Mouse (Mus musculus): ENCODE measurements around the gene Trabd2b.

Trabd2b gene

DNA sequence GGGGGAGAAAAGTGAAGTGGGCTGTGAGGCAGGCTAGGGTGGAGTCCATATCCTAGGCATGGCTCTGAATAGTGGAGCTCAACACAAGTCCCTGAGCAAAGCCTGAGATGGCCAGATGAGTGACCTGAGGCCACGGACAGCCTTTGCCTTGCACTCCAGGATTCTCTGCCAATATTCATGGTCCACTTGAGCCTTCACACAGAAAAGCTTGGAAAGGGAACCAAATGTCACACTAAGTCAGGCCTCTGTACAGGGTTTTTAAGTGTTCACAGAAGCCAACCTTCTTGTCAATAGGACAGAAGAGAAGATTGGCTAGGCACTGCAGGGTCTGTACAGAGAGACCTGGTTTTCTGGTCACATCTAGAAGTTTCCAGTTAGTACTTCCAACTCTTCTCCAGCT lies 134.7 kb downstream of the Trabd2b start:
- no peak for DNase-seq (ENCODE audit: low read depth, low spot score)

DNA sequence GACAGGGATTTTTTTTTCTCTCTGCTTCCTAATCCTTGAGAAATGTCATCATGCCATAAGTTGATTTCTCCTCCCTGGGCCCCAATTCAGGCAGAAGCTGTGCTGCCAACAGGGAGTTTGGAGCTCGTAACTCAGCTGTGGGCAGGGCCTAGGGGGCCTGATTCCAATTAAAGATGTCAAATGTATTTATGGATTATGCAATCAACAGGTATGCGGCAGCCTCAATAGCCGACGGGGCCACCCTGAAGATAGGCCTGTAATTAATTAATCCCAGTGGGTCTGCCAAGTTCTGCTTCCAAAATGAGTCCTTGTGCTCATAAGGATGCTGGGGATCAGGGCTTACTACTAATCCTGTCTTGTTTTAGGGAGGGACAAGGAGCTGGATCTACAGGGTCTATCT lies 135.6 kb downstream of the Trabd2b start:
- no peak for DNase-seq (ENCODE audit: low read depth, low spot score)

DNA sequence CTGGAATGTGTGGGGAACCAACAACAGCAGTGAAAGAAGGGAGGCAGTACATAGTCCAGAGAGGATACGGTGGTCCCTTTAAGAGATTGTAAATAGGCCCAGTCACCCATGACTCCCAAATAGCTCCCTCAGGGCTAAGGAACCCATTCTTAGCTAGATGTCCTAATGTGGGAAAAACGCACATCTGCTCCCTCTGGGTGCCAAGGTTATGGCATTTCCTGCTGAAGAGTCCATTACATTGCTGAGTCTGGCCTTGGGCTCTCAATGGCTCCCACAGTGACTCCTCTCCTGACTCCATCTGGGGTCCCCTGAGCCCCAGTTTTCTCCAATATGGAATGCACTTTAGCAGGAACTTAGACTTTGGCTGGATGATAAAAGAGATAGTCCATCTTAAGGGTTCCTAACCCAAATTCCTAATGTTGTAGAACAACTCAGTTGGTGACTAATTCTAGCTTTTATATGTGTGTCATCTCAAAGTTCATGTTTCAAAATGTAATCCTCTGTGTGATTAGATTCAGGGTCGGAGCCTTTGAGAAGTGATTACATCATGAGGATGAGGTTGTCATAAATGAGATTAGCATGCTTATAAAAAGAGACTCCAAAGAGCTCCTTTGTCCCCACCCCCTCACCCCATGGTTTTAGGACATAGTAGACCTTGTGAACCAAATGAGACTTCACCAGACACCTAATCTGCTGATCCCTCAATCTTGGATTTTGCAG lies 139.1 kb downstream of the Trabd2b start:
- DNase-seq (ENCODE audit: low read depth, low spot score): no peak

DNA sequence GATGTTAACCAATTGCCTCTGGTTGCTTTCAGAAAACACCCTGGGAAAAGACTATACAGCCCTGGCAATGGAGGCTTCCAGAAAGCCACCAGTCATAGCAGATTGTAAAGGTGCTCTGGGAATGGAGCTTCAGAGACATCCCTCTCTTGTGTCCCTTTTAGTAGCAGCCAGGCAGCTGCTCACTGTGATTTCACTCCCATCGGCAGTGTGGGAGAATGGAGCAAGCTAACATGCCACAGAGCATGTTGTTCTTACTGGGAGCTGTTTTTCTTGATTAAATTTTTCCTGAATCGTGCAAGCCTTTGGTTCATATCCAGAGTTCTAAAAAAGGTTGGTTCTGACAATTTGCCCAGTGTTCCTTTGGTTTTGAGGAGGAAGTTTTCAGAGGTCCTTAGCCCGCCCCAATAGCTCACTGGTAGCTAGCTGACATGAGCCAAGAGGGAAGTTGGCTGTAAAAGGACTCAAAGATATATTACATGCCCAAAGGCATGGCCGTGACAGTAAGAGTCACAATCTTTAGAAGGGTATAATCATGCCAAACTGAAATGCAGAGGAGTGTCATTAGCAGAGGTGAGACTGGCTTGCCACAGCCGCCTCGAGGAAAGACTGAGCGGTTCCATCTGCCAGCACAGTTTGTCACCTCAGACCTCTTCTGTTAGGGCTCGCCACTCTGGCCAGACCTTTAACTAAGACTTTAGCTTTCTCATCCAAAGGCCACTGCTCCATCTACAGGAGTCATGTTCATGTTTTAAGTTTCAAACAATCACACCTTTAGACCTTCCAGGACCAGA lies 141.3 kb downstream of the Trabd2b start:
- no peak for DNase-seq (ENCODE audit: low read depth, low spot score)

DNA sequence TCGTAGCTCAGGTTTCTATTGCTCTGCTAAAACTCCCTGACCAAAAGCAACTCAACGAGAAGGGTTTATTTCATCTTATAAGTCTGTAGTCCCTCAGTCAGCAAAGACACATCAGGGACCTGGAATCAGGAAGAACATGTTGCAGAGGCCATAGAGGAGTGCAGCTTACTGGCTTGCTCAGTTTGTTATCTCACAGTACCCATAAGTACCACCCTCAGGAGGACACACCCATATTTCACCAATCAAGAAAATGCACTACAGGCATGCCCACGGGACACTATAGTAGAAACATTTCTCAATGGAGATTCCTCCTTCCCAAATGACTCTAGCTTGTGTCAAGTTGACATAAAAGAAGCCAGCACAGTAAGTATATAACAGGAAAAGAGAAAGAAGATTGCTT lies 143.0 kb downstream of the Trabd2b start:
- no peak for DNase-seq (ENCODE audit: low read depth, low spot score)

DNA sequence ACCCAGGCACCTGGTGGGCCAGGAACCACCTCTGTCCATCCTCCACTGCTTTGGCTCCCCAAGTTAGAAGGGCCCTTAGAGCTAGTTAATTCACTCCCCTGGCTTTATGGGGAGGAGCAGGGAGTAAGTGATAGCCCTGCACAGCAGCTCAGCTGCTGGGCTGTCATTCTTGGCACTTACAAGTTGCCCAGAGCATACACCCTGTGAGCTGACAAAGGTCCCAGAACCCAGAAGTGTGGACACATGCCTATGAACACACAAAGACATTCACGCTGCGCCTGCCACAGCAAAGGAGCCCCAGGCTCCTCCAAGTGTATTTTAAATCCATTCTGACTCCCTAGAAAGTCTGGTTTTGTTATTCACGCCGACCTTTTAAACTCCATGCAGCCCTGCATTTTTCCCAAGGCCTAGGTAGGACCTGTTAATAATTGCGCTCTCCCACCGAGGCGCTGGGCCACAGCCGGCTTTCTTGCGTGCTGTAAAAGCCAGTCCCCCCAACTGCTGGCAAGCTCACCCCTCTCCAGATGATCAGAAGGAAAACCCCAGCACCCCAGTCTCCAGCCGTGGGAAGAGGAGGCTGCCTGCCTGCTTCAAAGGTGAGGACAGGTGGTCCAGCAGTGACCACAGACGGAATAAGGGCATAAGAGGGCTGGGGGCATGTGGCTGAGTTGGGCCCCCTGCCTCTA lies 144.1 kb downstream of the Trabd2b start:
- DNase-seq (ENCODE audit: low read depth, low spot score): no peak

DNA sequence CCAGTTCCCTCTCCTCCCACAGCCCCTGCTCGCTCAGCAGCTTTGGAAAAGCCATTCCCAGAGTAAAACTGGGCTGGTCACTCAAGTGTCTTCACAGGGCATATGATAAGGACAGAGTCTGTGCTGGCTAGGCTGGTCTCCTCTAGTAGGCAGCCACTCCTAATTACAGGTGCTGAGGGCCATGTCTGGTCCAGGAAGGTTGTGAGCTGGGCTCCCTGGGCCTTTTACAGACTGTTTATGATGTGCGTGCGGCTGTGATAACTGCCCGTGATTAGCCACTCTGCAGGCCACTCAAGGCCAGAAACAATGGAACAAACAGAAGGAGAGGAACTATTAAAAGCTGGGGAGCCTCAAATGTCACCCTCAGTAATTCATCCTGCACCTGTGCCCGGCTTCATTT lies 150.4 kb downstream of the Trabd2b start:
- no peak for DNase-seq (ENCODE audit: low read depth, low spot score)

DNA sequence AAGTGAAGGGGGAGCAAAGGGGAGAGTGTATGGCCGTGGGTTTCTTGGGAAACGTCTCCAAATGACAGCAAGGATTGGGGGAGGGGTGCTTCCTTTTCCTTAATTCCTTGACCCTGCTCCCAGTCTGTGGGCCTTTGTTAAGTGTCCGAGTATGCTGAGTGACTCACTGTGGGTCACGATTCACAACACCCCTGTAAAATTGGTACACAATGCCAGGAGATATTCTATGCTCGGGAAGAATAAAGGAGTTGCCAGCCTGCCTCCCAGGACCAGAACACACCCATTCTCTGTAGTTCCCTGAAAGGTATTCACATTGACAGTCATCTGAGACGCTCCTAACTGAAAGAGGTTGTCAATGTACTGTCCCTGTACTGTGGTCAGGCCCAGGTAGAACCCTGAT lies 151.2 kb downstream of the Trabd2b start:
- DNase-seq (ENCODE audit: low read depth, low spot score): no peak

DNA sequence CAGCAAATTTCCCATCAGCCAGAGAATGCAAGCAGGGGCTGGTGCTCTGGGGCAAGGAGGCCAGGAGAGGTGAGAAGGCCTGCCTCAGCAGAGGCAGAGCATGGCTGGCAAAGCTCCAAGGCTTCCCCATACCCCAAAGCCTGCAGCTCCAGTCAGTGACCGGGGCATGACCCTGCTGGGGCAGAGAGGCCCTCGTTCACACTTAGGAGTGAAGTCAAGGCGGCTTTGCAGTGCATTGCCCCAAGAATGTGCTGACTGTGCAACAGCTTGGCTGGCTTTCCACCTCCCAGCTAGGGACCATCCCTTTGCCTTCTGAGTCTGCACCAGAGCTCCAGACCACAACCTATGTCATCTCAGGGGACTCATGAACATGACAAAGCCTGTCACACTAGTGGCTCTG lies 152.0 kb downstream of the Trabd2b start:
- no peak for DNase-seq (ENCODE audit: low read depth, low spot score)

DNA sequence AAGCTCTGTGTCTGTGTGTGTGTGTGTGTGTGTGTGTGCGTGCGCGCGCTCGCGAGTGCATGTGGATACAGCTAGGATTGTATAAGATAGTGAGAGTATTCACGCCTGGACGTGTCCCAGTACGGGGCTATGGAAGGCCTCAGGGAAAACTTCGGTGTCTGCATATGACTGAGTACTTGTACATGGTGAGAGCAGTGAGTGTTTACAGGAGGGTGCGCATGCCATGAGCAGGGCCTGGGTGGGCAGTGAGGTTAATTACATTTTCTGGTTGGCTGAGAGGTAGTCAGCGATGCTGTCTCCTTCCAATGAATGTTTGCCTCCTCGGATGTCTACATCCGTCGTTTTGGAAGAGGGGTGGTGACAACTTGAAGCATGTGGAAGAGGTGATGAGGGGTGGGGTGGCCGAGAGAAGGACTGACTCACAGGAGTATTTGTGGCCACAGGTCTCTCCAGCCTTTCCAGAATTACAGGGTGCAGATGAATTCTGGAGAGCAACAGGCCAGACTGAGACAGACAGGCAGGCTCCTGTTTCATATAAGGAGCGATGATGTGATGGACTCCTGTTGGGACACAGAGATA lies 154.2 kb downstream of the Trabd2b start:
- DNase-seq (ENCODE audit: low read depth, low spot score): no peak

DNA sequence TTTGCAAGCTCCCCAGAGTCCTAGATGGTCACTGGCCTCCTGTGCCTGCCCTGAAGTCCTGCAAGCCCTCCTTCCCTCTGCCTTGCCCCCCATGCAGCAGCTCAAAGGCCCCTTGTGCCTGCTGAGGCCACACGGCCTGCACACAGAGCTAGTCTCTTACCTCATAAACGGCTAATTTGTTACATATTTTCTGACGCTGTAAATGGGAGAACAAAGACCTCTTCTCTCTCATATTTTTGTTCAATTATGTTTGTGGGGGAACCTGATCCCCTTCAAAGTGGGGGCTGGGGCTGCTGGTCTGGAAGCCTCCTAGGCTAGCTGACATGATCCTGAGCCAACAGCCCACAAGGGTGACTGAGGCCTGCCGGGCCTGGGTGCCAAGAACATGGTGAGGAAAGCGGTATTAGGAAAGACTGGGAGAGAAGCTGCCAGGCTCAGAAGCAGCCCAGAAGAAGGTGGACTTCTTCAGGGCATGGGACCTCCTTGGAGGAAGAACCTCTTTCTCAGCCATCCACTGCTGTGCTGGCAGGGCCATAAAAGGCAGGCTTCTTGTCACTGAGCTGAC lies 157.7 kb downstream of the Trabd2b start:
- no peak for DNase-seq (ENCODE audit: low read depth, low spot score)

DNA sequence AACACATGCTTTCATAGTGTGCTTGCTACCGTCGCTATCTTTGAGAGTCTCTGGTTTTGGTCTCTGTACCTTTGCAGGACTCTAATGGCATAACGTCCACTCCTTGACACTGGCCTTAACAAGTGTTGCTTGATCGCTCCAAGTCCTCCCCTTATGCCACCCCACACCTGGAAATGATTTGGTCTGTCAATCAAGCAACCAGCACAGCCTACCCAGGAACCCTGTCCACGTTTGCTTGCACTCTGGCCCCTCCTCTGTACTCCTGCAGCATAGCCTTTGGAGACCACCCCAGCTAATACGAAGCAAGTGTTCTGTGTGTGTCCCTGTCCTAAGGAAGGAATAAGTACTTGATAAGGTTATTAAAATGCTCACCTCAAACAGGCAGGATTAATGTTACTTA lies 161.1 kb downstream of the Trabd2b start:
- no peak for DNase-seq (ENCODE audit: low read depth, low spot score)

DNA sequence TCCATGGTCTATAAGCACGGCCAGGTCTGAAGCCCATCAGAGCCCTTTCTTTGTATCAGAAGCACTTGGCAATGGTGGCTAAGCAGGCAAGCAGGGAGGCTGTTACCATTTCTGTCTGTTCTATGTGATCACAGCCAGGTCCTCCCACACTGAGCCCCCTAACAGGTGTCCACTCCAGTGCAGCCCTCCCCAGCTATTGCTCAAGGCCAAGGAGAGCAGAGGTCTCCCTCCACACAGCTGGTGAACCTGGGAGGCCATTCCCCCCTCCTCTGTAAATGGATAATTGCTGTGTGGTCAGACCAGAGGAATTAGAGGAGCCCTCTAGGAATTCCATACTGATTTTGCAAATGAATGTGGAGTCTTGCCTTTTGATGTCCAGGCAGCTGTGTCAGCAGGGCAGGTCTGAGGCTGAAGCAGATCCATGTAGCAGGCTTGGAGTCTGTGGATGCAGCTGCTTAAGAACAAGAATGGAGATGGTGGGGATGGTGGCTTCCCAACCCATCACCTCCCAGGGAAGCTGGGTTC lies 161.6 kb downstream of the Trabd2b start:
- no peak for DNase-seq (ENCODE audit: low read depth, low spot score)

DNA sequence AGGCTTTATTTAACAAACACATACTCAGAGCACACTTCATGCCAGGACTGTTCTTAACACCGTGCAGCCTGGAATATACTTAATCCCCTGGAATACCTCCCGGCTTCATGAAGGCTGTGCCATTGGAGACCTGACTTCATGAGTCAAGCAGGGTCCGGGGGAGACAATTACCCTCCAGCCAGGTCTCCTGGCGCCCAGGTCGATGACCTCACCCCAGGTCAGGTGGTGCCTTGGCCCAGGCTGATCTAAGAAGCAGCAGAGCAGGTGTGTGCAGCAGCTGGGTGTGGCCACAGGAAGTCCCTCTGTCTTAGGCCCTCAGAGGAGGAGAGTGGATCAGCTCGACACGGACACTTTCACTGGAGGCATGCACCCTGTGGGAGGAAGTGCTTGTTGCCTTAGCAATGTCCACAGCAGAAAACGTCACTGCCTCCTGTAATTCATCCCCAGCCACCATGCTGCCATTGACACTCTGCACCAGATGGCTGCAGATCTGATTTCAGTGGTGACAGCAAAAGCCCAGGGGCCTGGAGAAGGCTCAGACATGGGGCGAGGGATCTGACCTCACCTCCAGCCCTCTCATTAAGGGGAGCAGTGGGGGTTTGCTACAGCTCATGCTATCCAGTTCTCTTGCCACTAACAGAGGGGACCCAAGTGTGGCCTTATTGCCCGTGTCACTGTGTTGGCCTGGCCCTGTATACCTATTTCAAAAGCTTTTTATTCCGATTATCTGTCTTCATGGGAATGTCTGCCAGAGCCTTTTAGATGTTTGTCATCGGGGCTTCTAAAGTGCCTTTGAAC lies 171.8 kb downstream of the Trabd2b start:
- no peak for DNase-seq (ENCODE audit: low read depth, low spot score)

DNA sequence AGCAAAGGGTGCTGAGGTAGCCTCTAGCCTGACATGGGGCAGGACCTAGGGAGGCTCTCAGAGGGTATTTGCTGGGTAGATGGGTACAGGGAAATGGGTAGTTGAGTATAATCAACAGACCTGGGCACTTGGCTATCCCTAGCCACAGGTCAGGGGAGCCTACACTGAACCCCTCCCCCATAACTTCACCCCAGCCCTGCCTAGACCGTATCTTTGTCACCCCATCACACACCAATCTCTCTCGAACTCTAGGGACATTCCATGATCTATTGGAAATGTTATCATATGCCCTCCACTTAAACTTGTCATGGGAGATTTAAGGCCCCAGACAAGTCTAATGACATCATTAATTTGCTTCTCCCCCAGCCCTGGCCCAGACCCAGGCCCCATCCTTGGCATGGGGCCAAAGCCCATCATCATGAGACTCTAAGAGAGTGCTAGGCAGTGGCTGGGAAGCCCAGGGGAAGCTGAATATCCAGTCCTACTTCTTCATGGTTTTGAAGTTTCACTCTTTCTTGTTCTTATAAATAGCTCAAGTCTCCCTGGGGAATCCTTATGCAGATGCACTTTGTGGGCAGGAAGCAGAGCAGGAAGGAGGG lies 177.1 kb downstream of the Trabd2b start:
- DNase-seq (ENCODE audit: low read depth, low spot score): no peak

DNA sequence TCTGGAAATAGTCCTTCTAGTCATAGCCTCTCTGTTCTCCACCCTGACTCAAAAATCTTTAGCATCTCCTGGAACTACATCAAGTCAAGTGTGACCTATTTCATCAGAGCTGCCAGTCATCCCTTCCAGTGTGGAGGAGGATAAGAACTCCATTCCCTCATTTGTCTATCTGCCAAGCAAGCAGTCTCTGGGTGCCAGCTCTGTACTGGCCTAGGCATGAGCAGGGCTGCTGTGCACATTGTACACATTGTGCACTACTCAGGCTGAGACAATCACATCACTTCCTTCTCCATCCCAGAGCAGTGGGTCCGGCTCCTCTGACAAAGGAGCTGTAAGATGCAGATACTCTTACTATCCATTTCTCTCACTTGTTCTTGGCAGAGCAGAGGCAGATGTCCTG lies 178.2 kb downstream of the Trabd2b start:
- no peak for DNase-seq (ENCODE audit: low read depth, low spot score)

DNA sequence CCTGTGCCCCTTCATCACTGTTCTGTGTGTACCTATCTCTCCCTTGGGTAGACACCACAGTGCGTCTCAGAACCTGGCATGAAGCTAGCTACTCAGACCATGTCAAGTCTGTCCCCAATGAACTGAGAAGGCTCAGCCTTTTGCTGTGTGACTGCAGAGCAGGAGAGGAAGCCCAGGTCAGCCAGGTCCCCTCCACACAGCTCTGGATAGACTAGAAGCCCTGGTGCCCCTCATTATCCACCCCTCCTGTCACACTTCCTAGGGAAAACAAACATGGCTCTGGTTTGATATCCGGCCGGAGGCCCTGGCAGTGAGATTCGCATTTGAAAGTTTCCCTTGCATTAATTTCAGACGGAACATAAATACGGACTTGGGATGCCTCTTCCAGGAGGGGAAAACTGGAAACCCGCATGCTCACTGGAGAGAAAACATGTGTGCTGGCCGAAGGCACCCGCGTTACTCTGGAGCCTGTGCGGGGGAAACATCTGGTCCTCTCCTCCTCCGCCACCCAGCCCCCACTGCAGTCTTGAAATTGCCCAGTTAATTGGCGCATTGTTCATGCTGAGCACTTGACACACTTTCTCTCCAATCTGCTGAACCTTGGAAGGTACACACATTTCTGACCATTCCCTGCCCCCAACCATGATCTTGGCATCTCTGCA lies 187.2 kb downstream of the Trabd2b start:
- DNase-seq (ENCODE audit: low read depth, low spot score): no peak

DNA sequence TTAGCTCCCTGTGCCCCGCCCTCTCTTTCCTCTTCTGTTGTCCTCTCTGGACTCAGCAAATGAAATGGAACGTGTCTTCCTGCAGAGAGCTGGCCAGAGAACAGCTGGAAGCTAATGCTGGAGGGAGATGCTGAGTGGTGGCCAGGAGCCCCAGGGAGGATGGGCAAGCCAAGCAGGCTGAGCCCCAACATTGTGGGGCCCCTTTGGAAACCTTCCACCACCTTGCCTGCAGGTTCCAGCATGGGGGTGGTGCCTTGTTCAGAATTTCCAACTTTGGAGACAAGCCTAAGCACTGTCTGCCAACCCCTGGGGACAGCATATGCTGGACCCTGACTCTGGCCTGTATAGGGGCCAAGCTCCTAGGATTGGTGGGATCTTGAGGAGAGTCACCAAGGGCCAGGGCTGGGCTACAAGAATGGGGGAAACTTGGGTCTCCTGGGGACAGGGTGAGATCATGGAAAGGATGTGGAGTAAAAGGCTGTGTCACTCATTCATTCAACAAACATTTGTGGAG lies 188.7 kb downstream of the Trabd2b start:
- DNase-seq (ENCODE audit: low read depth, low spot score): no peak

DNA sequence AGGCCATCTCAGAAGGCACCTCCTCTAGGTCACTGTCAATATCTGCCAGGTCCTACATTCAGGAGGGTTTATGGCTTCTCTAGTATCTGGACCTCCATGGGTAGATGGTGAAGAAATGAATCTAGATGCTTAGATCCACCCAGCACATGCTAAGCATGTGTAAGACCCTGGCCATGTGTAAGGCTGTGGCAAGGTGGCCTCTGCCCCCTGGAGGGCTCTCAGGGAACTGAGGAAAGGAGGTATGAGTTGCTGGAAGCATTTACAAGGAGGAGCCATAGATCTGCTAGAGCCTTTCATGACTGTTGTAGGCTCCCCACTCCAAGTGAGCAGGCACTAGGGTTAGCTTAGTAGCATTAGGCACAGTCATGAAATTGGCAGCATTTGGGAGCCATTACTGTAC lies 192.6 kb downstream of the Trabd2b start:
- DNase-seq (ENCODE audit: low read depth, low spot score): peak; percentile 16
